Mouse (Mus musculus) B cell, adult 62 days (primary cell): ENCODE data around the gene Gm3106. TPM values are rescaled to one million over a fixed set of nuclear protein-coding genes. Genes with fewer than 3 reads are reported as not detected.

ENCODE experiments used
- total RNA-seq: library from RNA; stranded (reverse); gene quantifications from 4 replicates; pipeline ENCODE4 v1.2.4, GENCODE M21; 2023

Gene Gm3106
- total RNA-seq = not detected in 4 replicates

DNA sequence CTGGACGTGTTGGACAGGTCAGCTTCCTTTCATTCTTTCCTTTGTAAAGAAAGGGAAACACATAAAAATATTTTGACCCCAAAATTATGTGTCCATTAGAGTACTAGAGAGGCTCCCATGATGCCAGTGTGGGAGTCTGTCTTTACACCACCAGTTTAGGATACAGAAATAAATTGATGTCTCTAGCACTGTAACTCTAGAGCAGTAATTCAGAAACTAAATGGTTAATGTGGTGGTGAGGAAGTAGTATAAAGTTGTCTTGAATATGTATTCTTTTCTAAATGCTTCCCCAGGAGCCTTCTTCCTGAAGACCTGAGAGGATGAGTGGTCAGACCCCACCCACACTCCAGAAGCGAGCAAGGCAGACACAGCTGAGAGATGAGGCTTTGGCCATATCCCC is at the start of gene Gm3106:
TSS of gene Gm3106 (plus strand) at position 301 of the 400 bp plus-strand sequence.

Other genes with a start within 250 kb of the Gm3106 start
- not detected in 4 replicates for gene BC061212, start 147.5 kb upstream of the Gm3106 start, total RNA-seq
- not detected in 4 replicates for gene Gm6351, start 141.6 kb upstream of the Gm3106 start, total RNA-seq
- gene A430089I19Rik, start 88.8 kb downstream of the Gm3106 start, total RNA-seq = not detected in 4 replicates
- gene Gm6502, start 96.4 kb downstream of the Gm3106 start, total RNA-seq = not detected in 4 replicates
- 0.28 TPM in 1 of 4 replicates, not detected in the others for gene AA792892, start 121.7 kb downstream of the Gm3106 start, total RNA-seq
- not detected in 4 replicates for gene Gm7682, start 227.8 kb downstream of the Gm3106 start, total RNA-seq